Mouse (Mus musculus): ENCODE data around the gene Olfr1381. TPM values are rescaled to one million over a fixed set of nuclear protein-coding genes. Genes with fewer than 3 reads are reported as not detected.

The Olfr1381 gene
- under 1 TPM in 1 of 2 experiments, not detected in 1; 0.22 TPM for polyA plus RNA-seq (2017; shearing (Covaris generic))

GRCm38 (mm10) chr11:49543149-49543548, at the start of gene Olfr1381:
Gene Olfr1381 (plus strand): TSS chr11:49543449.

DNA sequence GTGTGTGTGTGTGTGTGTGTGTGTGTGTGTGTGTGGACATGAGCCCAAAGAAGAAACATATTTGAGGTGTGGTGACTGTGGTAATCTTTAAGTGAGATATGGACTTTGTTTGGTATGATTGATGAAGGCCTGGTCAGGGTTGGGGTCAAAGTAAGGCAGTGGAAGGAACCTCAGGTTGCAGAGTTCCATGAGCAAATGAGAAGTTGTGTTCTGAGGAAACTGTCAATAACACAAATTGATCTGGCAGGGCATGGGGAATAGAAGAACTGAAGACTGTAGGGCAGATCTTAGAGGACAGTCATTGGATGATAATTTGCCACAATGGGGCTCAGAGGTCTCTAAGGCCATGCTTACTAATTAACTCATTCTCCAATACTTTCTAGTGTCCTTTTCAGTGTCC, 23.9 kb upstream of the Olfr1381 start, which contains the start of gene Olfr1383:
Olfr1383 (plus strand) TSS at position 301 of the 400 bp plus-strand sequence.

DNA sequence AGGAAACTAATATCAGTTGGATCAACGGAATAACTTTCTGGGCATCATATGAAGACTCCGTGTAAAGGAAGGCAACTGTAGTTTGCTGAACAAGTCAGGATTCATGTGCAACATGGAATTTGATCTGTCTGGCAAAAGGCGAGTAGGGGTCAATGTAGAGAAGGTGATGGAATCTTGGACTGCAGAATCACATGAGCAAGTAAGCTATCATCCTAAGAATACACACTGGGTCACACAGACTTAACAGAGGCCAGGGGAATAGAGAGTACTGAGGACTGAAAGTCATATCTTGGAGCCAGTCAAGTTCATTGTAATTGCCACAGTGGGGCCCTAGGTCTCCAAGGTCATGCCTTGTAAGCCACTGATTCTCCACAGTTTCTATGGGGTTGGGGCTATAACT, 15.3 kb upstream of the Olfr1381 start, which contains the start of gene Olfr1382:
Olfr1382 (plus strand) TSS at position 301 of the 400 bp plus-strand sequence.

DNA sequence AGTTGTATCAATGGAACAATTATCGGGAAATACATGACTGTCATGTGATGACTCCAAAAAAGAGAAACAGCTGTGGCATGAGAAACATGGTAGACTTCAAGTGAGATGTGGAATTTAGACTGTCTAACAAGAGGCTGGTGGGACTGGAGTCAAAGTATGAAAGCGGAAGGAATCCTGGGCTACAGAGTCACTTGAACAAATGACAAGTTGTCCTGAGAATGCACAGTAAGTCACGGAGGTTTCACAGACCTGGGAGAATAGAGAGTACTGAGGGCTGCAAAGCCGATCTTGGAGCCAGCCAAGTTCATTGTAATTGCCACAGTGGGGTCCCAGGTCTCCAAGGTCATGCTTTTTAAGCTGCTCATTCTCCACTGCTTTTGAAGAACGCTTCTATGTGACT, 13.3 kb downstream of the Olfr1381 start, which contains the start of gene Olfr1380:
Olfr1380 (plus strand) TSS at position 301 of the 400 bp plus-strand sequence.

Other genes with a start within 250 kb of the Olfr1381 start
- not detected for gene Olfr10, start 238.7 kb upstream of the Olfr1381 start, polyA plus RNA-seq (2017; shearing (Covaris generic))
- gene Olfr1391, start 220.7 kb upstream of the Olfr1381 start, polyA plus RNA-seq (2017; shearing (Covaris generic)), result not detected
- gene Olfr1390, start 208.3 kb upstream of the Olfr1381 start, polyA plus RNA-seq (2017; shearing (Covaris generic)), result under 1 TPM in 1 of 2 experiments, not detected in 1; 0.61 TPM
- gene Olfr1389, start 120.4 kb upstream of the Olfr1381 start, polyA plus RNA-seq (2017; shearing (Covaris generic)), result 1 to 10 TPM in 1 of 2 experiments, not detected in 1; 1.2 TPM
- under 1 TPM in 1 of 2 experiments, not detected in 1; 0.31 TPM for gene Olfr1388, start 106.8 kb upstream of the Olfr1381 start, polyA plus RNA-seq (2017; shearing (Covaris generic))
- under 1 TPM in 1 of 2 experiments, not detected in 1; 0.28 TPM for gene Olfr1387, start 88.1 kb upstream of the Olfr1381 start, polyA plus RNA-seq (2017; shearing (Covaris generic))
- gene Olfr1386, start 78.4 kb upstream of the Olfr1381 start, polyA plus RNA-seq (2017; shearing (Covaris generic)), result under 1 TPM in 1 of 2 experiments, not detected in 1; 0.46 TPM
- gene Olfr1385, start 54.4 kb upstream of the Olfr1381 start, polyA plus RNA-seq (2017; shearing (Covaris generic)), result under 1 TPM; 0.12 to 0.84 TPM
- gene Olfr1384, start 36.7 kb upstream of the Olfr1381 start, polyA plus RNA-seq (2017; shearing (Covaris generic)), result under 1 TPM in 1 of 2 experiments, not detected in 1; 0.27 TPM
- gene Olfr1383, start 23.8 kb upstream of the Olfr1381 start, polyA plus RNA-seq (2017; shearing (Covaris generic)), result not detected
- gene Olfr1382, start 15.2 kb upstream of the Olfr1381 start, polyA plus RNA-seq (2017; shearing (Covaris generic)), result under 1 TPM in 1 of 2 experiments, not detected in 1; 0.09 TPM
- gene Olfr1380, start 13.4 kb downstream of the Olfr1381 start, polyA plus RNA-seq (2017; shearing (Covaris generic)), result under 1 TPM in 1 of 2 experiments, not detected in 1; 0.18 TPM
- under 1 TPM in 1 of 2 experiments, not detected in 1; 0.20 TPM for gene Flt4, start 65.8 kb downstream of the Olfr1381 start, polyA plus RNA-seq (2017; shearing (Covaris generic))
- gene Scgb3a1, start 120.2 kb downstream of the Olfr1381 start, polyA plus RNA-seq (2017; shearing (Covaris generic)), result not detected
- 10 to 100 TPM; 63.4 to 75.4 TPM for gene Cnot6, start 169.3 kb downstream of the Olfr1381 start, polyA plus RNA-seq (2017; shearing (Covaris generic))